In genomic region chr16:32657498-32658250, GRCm38 (mm10) we compare ENCODE assay signal across 9 mouse cellular contexts. TPM values are rescaled to one million over a fixed set of nuclear protein-coding genes. Genes with fewer than 3 reads are reported as not detected.
A peak's percentile ranks its signal among the peaks of the same experiment; 100 is the strongest.
DNase-seq lines count a peak whose midpoint lies in the region; ATAC-seq lines count a peak whose summit lies in the region.
"Had no signal": no experiment of that assay in that cellular context is flagged by ENCODE, and none has a peak within 500 bp of the region (broad histone marks: within the 10 kb centered on the region; RNA-seq: fewer than 3 reads in every experiment).

No protein-coding gene starts in this region.

- 0 out of 2 replicates have a peak, but pooled peaks have one; percentile 9 for ATAC-seq in liver, embryonic 12.5 days
- ATAC-seq in limb, embryonic 12.5 days (ENCODE audit: insufficient number of reproducible peaks, insufficient read depth, low FRiP score, low TSS enrichment, low read depth) = no peak
- no peak for ATAC-seq in neural tube, embryonic 13.5 days (ENCODE audit: low read depth)

- no peak overlapping the region for H3K4me2 ChIP-seq in liver, embryonic 12.5 days
- 0 out of 2 replicates have a peak overlapping the region, but pooled peaks have one; percentile 80 for H3K4me2 ChIP-seq in limb, embryonic 12.5 days
- H3K4me2 ChIP-seq in neural tube, embryonic 13.5 days = peak overlapping the region; percentile 70; the same call in 1 of the 2 replicates

- H3K9ac ChIP-seq in liver, embryonic 12.5 days = no peak overlapping the region
- H3K9ac ChIP-seq in limb, embryonic 12.5 days (replicated peaks) = no peak overlapping the region
- no peak overlapping the region for H3K9ac ChIP-seq in neural tube, embryonic 13.5 days

- peaks cover 79% of the 10 kb centered on the region for H3K4me1 ChIP-seq in liver, embryonic 12.5 days
- peaks cover 58% of the 10 kb centered on the region for H3K4me1 ChIP-seq in limb, embryonic 12.5 days (replicated peaks)
- peaks cover 73% of the 10 kb centered on the region for H3K4me1 ChIP-seq in neural tube, embryonic 13.5 days (replicated peaks)

- peak; percentile 56 for DNase-seq in cerebellum, adult 11-12 months
- no peak for DNase-seq in cerebellum, adult 11 months
- DNase-seq in liver = no peak
- no peak for DNase-seq in left cerebral cortex, adult 9 months (ENCODE audit: low spot score in 2 of 2)
- DNase-seq in kidney, adult 11 months = no peak

- peaks cover 10% of the 10 kb centered on the region for H3K36me3 ChIP-seq in liver, embryonic 12.5 days
- H3K36me3 ChIP-seq in limb, embryonic 12.5 days = 0 out of 2 replicates have a peak, but pooled peaks cover 8% of the 10 kb centered on the region
- H3K36me3 ChIP-seq in neural tube, embryonic 13.5 days = no peaks in the 10 kb centered on the region
- H3K36me3 ChIP-seq: heart, embryonic 15.5 days had no signal

- WGBS in liver, embryonic 12.5 days (ENCODE audit: insufficient replicate concordance) = 78% methylated on average over 16 of the region's 16 CpGs
- 91% methylated on average over 16 of the region's 16 CpGs for WGBS in limb, embryonic 12.5 days
- 89% methylated on average over 16 of the region's 16 CpGs for WGBS in neural tube, embryonic 13.5 days

- no peak overlapping the region for H3K4me3 ChIP-seq in liver, embryonic 12.5 days
- H3K4me3 ChIP-seq in limb, embryonic 12.5 days (replicated peaks) = no peak overlapping the region
- no peak overlapping the region for H3K4me3 ChIP-seq in neural tube, embryonic 13.5 days

- no peaks in the 10 kb centered on the region for H3K9me3 ChIP-seq in liver, embryonic 12.5 days (replicated peaks)
- no peaks in the 10 kb centered on the region for H3K9me3 ChIP-seq in limb, embryonic 12.5 days
- no peaks in the 10 kb centered on the region for H3K9me3 ChIP-seq in neural tube, embryonic 13.5 days
- H3K9me3 ChIP-seq: heart, embryonic 15.5 days had no signal

- H3K27me3 ChIP-seq in liver, embryonic 12.5 days (replicated peaks) = no peaks in the 10 kb centered on the region
- no peaks in the 10 kb centered on the region for H3K27me3 ChIP-seq in limb, embryonic 12.5 days
- no peaks in the 10 kb centered on the region for H3K27me3 ChIP-seq in neural tube, embryonic 13.5 days
- H3K27me3 ChIP-seq: heart, embryonic 15.5 days had no signal

- no peak overlapping the region for H3K27ac ChIP-seq in liver, embryonic 12.5 days
- H3K27ac ChIP-seq in limb, embryonic 12.5 days = no peak overlapping the region
- peak overlapping the region; percentile 89; the same call in 1 of the 2 replicates for H3K27ac ChIP-seq in neural tube, embryonic 13.5 days (replicated peaks)
- H3K27ac ChIP-seq: heart, embryonic 15.5 days had no signal

RNA-seq across cellular contexts. Expression of gene Tnk2, which starts 14.0 kb away (rescaled TPM):
- 6.3 and 6.6 TPM in 2 replicates for polyA plus RNA-seq in liver, embryonic 12.5 days (2016; fragmentation: Nextera tagmentation; extraction: Ambion mirVana)
- polyA plus RNA-seq in limb, embryonic 12.5 days (2016; fragmentation: Nextera tagmentation; extraction: Ambion mirVana) = 11.9 and 12.0 TPM in 2 replicates
- polyA plus RNA-seq in neural tube, embryonic 13.5 days (2015; fragmentation: Nextera tagmentation; extraction: Ambion mirVana) = 20.0 and 21.4 TPM in 2 replicates

RNA-seq across cellular contexts. Expression of gene Tfrc, which starts 49.0 kb away (rescaled TPM):
- polyA plus RNA-seq in liver, embryonic 12.5 days (2016; fragmentation: Nextera tagmentation; extraction: Ambion mirVana) = 327 and 339 TPM in 2 replicates
- polyA plus RNA-seq in limb, embryonic 12.5 days (2016; fragmentation: Nextera tagmentation; extraction: Ambion mirVana) = 40.7 and 43.9 TPM in 2 replicates
- polyA plus RNA-seq in neural tube, embryonic 13.5 days (2015; fragmentation: Nextera tagmentation; extraction: Ambion mirVana) = 36.0 and 37.9 TPM in 2 replicates
